Mouse (Mus musculus) G1E (cell line): ENCODE measurements around the gene Cd3eap.

Source experiments
- CTCF ChIP-seq: IDR thresholded peaks from 2 replicates; pipeline ENCODE4 v1.5.1; 2012; ENCODE audit warnings: low read depth, low read length, inconsistent platforms, mixed read lengths
- GATA1 ChIP-seq: IDR thresholded peaks from 2 replicates; pipeline ENCODE4 v1.6.1; 2012; ENCODE audit warnings: borderline replicate concordance, low read length, inconsistent platforms, mixed read lengths
- GATA2 ChIP-seq: IDR thresholded peaks from 2 replicates; pipeline ENCODE4 v1.6.1; 2012; ENCODE audit warnings: low read depth, low read length, inconsistent platforms, borderline replicate concordance
- POLR2AphosphoS5 ChIP-seq: IDR thresholded peaks from 2 replicates; pipeline ENCODE4 v1.6.1; 2012; ENCODE audit warnings: low read depth, low read length, inconsistent platforms; ENCODE audit not compliant: insufficient replicate concordance
- TAL1 ChIP-seq: conservative IDR thresholded peaks from 2 replicates; pipeline ENCODE4 v1.6.1; 2012; ENCODE audit warnings: low read depth, low read length, inconsistent platforms, mixed read lengths

DNA sequence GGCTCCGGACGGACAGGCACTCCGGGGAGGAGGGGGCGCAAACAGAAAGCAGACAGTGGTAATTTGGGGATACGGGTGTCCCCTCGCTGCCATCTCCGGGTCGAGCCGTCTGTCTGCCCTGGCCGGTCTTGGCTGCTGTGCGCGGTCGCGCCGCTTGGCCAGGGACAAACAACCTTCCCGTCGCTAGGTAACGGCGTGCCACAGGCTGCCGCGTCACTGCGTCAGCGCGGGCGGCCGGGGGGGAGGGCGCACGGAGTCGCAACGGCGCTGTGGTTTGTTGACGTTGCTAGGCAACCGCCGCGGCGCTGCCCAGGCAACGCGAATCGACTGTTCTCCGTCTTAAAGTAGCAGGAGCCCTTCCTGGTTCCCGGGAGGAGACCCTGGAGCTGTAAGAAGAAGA is 39.4 kb downstream of the Cd3eap start:
- TF ChIP-seq CTCF (no peak), GATA1 (no peak), POLR2AphosphoS5 (no peak), TAL1 (no peak), GATA2 (no peak)
